Mouse (Mus musculus): ENCODE measurements around the gene Plch1.

Plch1 gene

GRCm38 (mm10) chr3:63668779-63669178 lies 230.5 kb downstream of the Plch1 start:
- DNase-seq, result no peak

DNA sequence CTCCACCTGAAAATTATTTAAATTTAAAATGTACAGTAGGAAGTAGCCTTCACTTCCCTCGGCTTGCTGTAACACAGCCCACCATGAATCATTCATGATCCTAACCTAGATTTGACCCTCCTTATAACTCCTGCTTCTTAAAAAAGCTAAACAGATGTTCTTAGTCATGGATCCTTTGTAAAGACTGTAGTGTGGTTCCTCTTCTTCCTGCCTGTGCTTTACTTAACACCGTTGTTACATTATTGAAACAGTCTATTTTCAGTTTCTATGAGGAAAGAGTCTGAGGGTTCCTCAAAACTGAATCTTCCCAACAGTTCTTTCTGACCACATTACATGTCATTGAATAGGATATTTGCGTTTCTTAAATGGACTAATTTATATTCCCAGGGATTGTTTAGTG lies 234.0 kb downstream of the Plch1 start:
- no peak for DNase-seq

GRCm38 (mm10) chr3:63664575-63665243 lies 234.6 kb downstream of the Plch1 start:
- no peak for DNase-seq

Measured in kidney, postnatal 14 days (tissue).